Mouse (Mus musculus) gonadal fat pad, adult 2 months (tissue): ENCODE results near the gene Inpp5f. TPM values are rescaled to one million over a fixed set of nuclear protein-coding genes. Genes with fewer than 3 reads are reported as not detected.
"Not testable (repeated sequence)": the region's sequence is repeated elsewhere in the genome, so short reads cannot be mapped to it uniquely, and the experiment has no call there.

ENCODE experiments used
- DNase-seq: peaks from one replicate; pipeline ENCODE4 v3.0.0-alpha.2; 2012; ENCODE audit warnings: low read depth
- polyA plus RNA-seq: library from polyadenylated mRNA; depleted of rRNA; stranded (reverse); fragments of >200 nt; gene quantifications from 2 replicates; pipeline ENCODE4 v1.2.3, GENCODE M21; 2012; rRNA removed

Gene Inpp5f
- 7.3 and 7.9 TPM in 2 replicates for polyA plus RNA-seq

DNA sequence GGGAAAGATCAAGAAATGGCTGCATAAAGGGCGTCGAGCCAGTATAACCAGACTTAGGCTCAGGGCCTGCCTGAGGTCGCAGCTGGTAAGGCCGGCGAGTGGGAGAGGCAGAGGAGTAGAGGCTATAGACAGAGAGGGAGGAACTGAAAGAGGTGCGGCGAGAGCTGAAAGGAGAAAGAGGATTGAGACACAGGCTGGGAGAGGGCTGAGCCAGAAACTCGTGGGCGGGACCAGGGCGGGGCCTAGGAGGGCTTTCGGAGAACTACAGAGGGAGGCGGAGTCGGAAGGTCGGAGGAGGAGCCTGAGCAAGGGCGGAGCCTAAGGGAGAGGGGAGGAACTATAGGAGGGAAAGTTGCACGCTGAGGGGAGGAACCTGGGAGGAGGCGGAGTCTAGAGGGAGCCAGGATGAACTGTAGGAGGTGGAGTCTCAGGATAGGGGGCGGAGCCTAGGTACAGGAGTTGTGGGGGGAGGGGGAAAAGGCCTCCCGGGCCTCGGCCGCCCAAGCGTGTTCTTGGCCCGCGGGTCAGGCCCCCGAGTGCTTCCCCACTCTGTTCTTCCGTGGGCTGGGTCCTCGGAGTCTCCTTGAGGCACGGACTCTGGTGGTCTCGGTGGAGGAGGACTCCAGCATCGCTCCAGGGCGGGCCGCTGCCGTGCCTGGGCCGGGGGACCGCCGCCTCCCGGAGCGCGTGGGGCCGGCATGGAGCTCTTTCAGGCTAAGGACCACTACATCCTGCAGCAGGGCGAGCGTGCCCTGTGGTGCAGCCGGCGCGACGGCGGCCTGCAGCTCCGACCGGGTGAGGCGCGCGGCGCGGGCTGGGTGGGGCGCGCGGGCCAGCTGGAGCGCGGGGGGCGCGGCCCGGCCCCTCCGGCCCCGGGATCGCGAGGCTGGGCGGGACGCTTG lies at the start of gene Inpp5f:
Inpp5f (plus strand) TSS at position 432 of the 902 bp plus-strand sequence.
- peak; percentile 82 for DNase-seq

DNA sequence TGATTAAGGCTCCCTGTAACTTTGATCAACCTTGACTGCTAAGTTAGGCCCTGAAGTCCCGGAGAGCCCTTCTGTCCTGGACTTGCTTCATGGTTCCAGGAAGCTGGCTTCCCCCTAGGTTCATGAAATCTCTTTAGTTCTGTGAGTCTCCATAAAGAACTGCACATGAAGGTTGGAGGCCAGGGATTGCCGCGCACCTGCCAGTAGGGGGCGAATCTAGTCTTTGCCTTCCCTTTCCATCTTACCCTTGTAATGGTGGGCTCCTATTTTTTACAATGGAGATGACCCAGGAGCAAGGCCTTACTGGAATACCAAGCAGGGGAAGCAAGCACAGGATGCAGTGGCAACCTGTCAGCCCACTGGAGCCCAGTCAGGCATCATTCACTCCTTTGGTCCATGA lies 47.8 kb upstream of the Inpp5f start:
- DNase-seq, result no peak

DNA sequence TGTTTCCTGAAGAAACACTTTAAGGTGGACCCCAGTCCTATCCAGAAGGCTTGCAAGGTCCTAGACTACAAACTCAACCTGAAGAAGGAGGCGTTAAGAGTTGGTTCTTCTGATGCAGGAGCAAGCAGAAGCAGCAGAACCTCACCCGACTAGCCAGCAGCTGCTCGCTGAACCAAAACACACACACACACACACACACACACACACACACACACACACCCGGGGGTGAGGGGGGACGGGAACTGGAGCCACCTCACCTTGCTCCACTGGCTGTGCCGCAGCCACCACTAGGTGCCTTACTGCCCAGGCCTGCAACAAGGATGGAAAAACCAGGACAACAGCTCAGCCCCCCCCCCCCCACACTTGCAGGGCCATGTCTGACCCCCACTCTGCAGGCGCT lies 44.8 kb upstream of the Inpp5f start:
- DNase-seq, result no peak

- DNase-seq, result no peak
These were observed 43.4 kb upstream of the Inpp5f start for GRCm38 (mm10) chr7:128567561-128568244.

DNA sequence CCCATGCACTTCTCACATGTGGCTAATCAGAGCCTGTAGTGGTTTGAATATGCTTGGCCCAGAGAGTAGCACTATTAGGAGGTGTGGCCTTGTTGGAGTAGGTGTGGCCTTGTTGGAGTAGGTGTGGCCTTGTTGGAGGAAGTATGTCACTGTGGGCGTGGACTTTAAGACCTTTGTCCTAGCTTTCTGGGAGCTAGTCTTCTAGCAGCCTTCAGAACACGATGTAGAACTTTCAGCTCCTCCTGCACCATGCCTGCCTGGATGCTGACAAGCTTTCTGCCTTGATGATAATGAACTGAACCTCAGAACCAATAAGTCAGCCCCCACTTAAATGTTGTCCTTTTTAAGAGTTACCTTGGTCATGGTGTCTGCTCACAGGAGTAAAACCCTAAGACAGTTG lies 41.7 kb upstream of the Inpp5f start:
- DNase-seq, result not testable (repeated sequence)

DNA sequence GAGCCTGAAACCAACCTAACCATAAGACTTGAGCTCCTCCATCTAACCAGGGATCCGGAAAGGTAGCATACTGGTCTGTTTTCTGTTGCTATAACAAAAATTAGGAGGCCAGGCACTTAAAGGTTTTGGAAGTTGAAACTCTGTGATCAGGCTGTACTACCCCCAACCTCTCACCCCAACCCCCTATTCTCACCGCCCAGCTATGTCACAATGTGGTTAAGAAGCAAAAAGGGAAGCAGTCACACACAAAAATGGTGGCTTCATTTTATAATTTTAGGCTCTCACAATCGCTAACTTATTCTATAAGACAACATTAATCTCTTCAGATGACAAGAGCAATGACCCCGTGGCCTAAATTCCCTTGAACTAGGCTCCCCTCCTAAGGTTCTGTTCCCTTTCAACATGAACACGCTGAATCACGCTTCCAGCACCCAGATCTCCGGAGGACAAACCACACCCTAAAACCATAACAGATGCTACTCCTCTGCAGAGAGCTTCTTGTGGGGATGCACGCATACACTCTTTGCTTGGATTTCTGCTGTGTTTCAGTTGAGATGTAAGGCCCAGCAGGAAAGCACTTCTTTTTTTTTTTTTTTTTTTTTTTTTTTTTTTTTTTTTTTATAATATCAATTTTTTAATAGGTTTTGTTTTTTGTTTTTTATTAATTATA lies 41.0 kb upstream of the Inpp5f start:
- DNase-seq, result no peak

DNA sequence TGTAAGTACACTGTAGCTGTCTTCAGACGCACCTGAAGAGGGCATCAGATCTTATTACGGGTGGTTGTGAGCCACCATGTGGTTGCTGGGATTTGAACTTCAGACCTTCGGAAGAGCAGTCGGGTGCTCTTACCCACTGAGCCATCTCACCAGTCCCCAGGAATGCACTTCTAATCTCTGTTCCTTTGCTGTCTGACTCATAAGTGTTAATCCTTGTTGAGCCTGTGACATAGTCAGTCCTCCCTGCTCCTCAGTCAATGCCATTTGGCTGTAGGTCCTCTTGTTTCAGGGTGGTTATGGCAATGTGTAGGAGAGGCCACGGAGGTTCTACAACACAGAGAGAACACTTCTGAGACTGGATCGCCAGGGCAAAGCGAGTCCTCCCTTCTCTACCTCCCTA lies 40.5 kb upstream of the Inpp5f start:
- DNase-seq, result not testable (repeated sequence)

- DNase-seq, result no peak
These were observed 39.1 kb upstream of the Inpp5f start for GRCm38 (mm10) chr7:128572030-128572429.

DNA sequence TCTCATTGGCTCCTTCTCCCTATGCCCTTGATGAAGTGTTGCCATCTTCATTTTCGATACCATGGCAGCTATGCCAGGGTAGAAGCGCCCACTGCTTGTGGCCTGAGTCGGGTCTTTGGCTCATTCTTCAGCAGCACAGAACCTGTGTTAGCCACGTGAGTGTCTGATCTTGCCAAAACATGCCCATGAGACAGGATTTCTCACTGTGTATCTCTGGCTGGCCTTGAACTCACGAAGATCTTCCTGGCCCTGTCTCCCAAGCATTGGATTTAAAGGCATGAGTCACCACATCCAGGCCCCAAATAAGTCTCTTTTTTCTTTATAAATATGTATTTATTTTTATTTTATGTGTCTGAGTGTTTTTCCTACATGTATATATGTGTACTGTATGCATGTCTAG lies 35.9 kb upstream of the Inpp5f start:
- no peak for DNase-seq

DNA sequence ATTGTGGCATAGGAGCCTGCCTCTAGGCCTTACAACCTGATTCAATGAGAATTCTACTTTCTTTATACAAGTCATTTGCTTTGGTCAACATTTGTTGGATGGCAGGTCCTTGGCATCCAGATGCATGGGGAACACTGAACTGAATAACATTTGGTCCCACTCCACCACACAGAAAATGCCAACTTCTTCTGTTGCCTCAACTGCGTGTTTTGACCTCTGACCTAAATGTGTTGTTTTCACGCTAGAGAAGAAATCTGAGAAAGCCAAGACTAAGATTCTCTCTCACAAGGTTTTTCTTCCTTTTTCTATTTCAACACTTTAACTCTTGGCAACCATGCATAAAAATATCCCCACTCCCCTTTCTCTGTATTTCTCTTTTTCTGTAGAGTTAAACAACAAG lies 35.3 kb upstream of the Inpp5f start:
- no peak for DNase-seq

DNA sequence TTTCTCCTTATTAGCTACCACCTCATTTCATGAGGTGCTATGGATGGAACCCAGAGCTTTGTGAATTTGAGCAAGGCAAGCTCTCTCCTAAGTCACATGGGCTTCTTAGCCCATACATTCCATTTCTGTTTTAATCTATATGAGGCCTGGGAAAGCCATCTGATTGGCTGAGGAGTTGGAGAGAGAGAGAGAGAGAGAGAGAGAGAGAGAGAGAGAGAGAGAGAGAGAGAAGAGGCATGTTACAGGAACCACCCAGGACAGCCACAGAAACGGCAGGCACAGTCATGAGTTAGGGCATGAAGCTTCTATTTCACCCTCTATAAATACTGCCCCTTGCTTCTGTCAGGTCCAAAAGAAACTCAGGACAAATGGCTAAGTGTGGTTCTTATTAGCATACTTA lies 33.5 kb upstream of the Inpp5f start:
- no peak for DNase-seq

DNA sequence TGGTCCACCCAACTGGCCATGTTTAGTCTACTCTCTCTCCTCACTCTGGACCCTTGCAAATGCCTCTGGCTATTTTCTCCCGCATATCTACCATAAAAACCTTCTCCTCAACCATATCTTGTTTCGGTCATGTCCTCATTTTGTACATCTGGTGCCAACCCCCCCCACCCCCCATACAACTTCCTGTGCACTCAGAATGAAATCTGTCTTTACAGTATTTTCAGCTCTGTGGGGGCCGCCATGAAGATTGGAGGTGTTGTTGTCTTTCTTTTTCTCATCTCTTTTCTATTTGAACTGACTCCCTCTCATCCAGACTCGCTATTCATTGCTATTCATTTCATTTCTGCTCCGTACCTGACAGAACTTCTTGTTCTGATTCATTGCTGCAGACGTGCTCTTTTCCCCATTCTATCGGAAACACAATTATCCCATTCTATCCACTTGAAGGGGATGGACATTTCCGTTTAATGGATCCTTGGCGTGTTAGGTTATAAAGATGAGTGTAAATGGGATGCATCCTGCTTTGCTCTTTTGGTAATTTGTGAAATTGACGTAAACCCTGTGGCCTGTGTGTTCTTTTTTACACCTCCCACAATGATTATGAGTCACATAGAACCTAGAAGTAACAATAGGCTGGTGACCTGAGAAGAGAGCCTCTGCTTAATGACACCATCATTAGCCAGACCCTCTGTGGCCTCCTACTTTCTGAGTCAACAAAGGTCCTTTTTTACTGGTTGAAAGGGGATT lies 32.8 kb upstream of the Inpp5f start:
- no peak for DNase-seq

- DNase-seq, result no peak
These were observed 31.7 kb upstream of the Inpp5f start for GRCm38 (mm10) chr7:128579381-128579780.

GRCm38 (mm10) chr7:128580318-128580717 lies 30.8 kb upstream of the Inpp5f start:
- DNase-seq, result no peak

GRCm38 (mm10) chr7:128581864-128582484 lies 29.2 kb upstream of the Inpp5f start:
- no peak for DNase-seq

- peak; percentile 41 for DNase-seq
These were observed 27.7 kb upstream of the Inpp5f start for GRCm38 (mm10) chr7:128583213-128583948.

- no peak for DNase-seq
These were observed 23.7 kb upstream of the Inpp5f start for GRCm38 (mm10) chr7:128587334-128587933.

- DNase-seq, result no peak
These were observed 19.6 kb upstream of the Inpp5f start for GRCm38 (mm10) chr7:128591345-128592084.
